31 mouse cellular contexts compared by ENCODE assay signal in genomic region chr1:122273579-122273978, GRCm38 (mm10).
DNase-seq lines count a peak whose midpoint lies in the region; ATAC-seq and TF ChIP-seq lines count a peak whose summit lies in the region.
"Had no signal": no experiment of that assay in that cellular context is flagged by ENCODE, and none has a peak within 500 bp of the region (broad histone marks: within the 10 kb centered on the region; RNA-seq: fewer than 3 reads in every experiment).

No protein-coding gene starts in this region.

- H3K4me2 ChIP-seq in midbrain, postnatal 0 days (ENCODE audit: low read depth, low read length, poor library complexity, severe bottlenecking), result no peak overlapping the region
- no peak overlapping the region for H3K4me2 ChIP-seq in midbrain, embryonic 15.5 days
- H3K4me2 ChIP-seq in forebrain, embryonic 15.5 days (replicated peaks), result no peak overlapping the region
- H3K4me2 ChIP-seq: embryonic facial prominence, embryonic 13.5 days; heart, embryonic 12.5 days; limb, embryonic 13.5 days; liver, embryonic 11.5 days; lung, embryonic 15.5 days; neural tube, embryonic 12.5 days had no signal

- no peaks in the 10 kb centered on the region for H3K36me3 ChIP-seq in midbrain, postnatal 0 days (ENCODE audit: insufficient read depth, low read length)
- H3K36me3 ChIP-seq in midbrain, embryonic 15.5 days (replicated peaks), result no peaks in the 10 kb centered on the region
- H3K36me3 ChIP-seq in forebrain, embryonic 15.5 days, result no peaks in the 10 kb centered on the region
- H3K36me3 ChIP-seq: embryonic facial prominence, embryonic 13.5 days; forebrain, embryonic 10.5 days; heart, embryonic 12.5 days; limb, embryonic 13.5 days; lung, embryonic 15.5 days; midbrain, embryonic 10.5 days; neural tube, embryonic 12.5 days had no signal

- no peak overlapping the region for H3K27ac ChIP-seq in midbrain, postnatal 0 days (ENCODE audit: low read depth, low read length)
- no peak overlapping the region for H3K27ac ChIP-seq in midbrain, embryonic 15.5 days
- no peak overlapping the region for H3K27ac ChIP-seq in cerebellum, adult 2 months (ENCODE audit: insufficient read depth, low read length)
- no peak overlapping the region for H3K27ac ChIP-seq in forebrain, embryonic 15.5 days (replicated peaks)
- H3K27ac ChIP-seq: embryonic facial prominence, embryonic 13.5 days; forebrain, embryonic 10.5 days; gastrocnemius, adult 2 months; heart, adult 2 months; limb, embryonic 13.5 days; lung, embryonic 15.5 days; midbrain, embryonic 10.5 days; neural tube, embryonic 12.5 days; stomach, postnatal 0 days had no signal

- no peak overlapping the region for H3K4me3 ChIP-seq in midbrain, postnatal 0 days (ENCODE audit: low read depth, low read length)
- no peak overlapping the region for H3K4me3 ChIP-seq in midbrain, embryonic 15.5 days
- no peak overlapping the region for H3K4me3 ChIP-seq in cerebellum, adult 2 months (replicated peaks; ENCODE audit: insufficient read depth, low read depth, low read length)
- H3K4me3 ChIP-seq in forebrain, embryonic 15.5 days, result no peak overlapping the region
- H3K4me3 ChIP-seq: embryonic facial prominence, embryonic 13.5 days; forebrain, embryonic 10.5 days; gastrocnemius, adult 2 months; heart, adult 2 months; heart, embryonic 12.5 days; limb, embryonic 13.5 days; lung, embryonic 15.5 days; midbrain, embryonic 10.5 days; myocyte; neural tube, embryonic 12.5 days had no signal

- H3K4me1 ChIP-seq in midbrain, postnatal 0 days (ENCODE audit: insufficient read depth, low read length), result no peaks in the 10 kb centered on the region
- no peaks in the 10 kb centered on the region for H3K4me1 ChIP-seq in midbrain, embryonic 15.5 days
- H3K4me1 ChIP-seq in cerebellum, adult 2 months (ENCODE audit: control insufficient read depth, insufficient read depth, low read length), result peaks cover 5% of the 10 kb centered on the region; the same call in 1 of the 2 replicates
- H3K4me1 ChIP-seq in forebrain, embryonic 15.5 days, result no peaks in the 10 kb centered on the region
- H3K4me1 ChIP-seq: embryonic facial prominence, embryonic 13.5 days; forebrain, embryonic 10.5 days; heart, embryonic 12.5 days; limb, embryonic 13.5 days; lung, embryonic 15.5 days; midbrain, embryonic 10.5 days; neural tube, embryonic 12.5 days had no signal

- WGBS in midbrain, postnatal 0 days, result 86% methylated on average over 2 of the region's 2 CpGs
- 92% methylated on average over 2 of the region's 2 CpGs for WGBS in midbrain, embryonic 15.5 days
- 3% methylated on average over 2 of the region's 2 CpGs for WGBS in cerebellum, adult 2 months
- 87% methylated on average over 2 of the region's 2 CpGs for WGBS in forebrain, embryonic 15.5 days

- TF ChIP-seq POLR2A in cerebellum, adult 2 months (IDR thresholded peaks at IDR 0.05; ENCODE audit: borderline replicate concordance, insufficient read depth, low read length), result no peak

- H3K27me3 ChIP-seq in midbrain, postnatal 0 days (ENCODE audit: insufficient read depth, low read length), result no peaks in the 10 kb centered on the region
- no peaks in the 10 kb centered on the region for H3K27me3 ChIP-seq in midbrain, embryonic 15.5 days (replicated peaks)
- no peaks in the 10 kb centered on the region for H3K27me3 ChIP-seq in cerebellum, adult 2 months (ENCODE audit: control insufficient read depth, insufficient read depth, low read length)
- H3K27me3 ChIP-seq in forebrain, embryonic 15.5 days, result no peaks in the 10 kb centered on the region
- H3K27me3 ChIP-seq: embryonic facial prominence, embryonic 13.5 days; heart, embryonic 12.5 days; limb, embryonic 13.5 days; lung, embryonic 15.5 days; neural tube, embryonic 12.5 days had no signal

- TF ChIP-seq CTCF in midbrain, postnatal 0 days (IDR thresholded peaks at IDR 0.05), result no peak
- TF ChIP-seq CTCF in cerebellum, adult 2 months (IDR thresholded peaks at IDR 0.05; ENCODE audit: borderline replicate concordance, insufficient read depth, low read depth, low read length), result no peak

- H3K9ac ChIP-seq in midbrain, postnatal 0 days (replicated peaks; ENCODE audit: low read length, poor library complexity, severe bottlenecking), result no peak overlapping the region
- H3K9ac ChIP-seq in midbrain, embryonic 15.5 days, result no peak overlapping the region
- no peak overlapping the region for H3K9ac ChIP-seq in forebrain, embryonic 15.5 days (replicated peaks)
- H3K9ac ChIP-seq: embryonic facial prominence, embryonic 13.5 days; heart, embryonic 12.5 days; limb, embryonic 13.5 days; lung, embryonic 15.5 days; neural tube, embryonic 12.5 days had no signal

- DNase-seq in midbrain, postnatal 0 days (ENCODE audit: low spot score), result peak; percentile 47
- peak; percentile 54 to 83 for DNase-seq in cerebellum, adult 2 months
- DNase-seq in cerebellum, postnatal 14 days, result peak; percentile 65 to 83
- no peak for DNase-seq in thymus, postnatal 10 days (ENCODE audit: low spot score in 2 of 2)
- DNase-seq: adrenal gland, postnatal 36 days; B cell, adult 2 months; embryo, embryonic 11 days; gastrocnemius, adult 2 months; gastrocnemius, postnatal 36 days; heart, adult 2 months; kidney, adult 8-10 months; kidney, postnatal 10 days; layer of hippocampus, adult 9-11 months; right cerebral cortex, postnatal 4 days; thymus, adult 2 months; thymus, postnatal 4 days had no signal

- ATAC-seq in midbrain, postnatal 0 days (ENCODE audit: low FRiP score), result no peak; the same call in 1 of the 2 replicates
- ATAC-seq in midbrain, embryonic 15.5 days (replicated peaks), result no peak
- ATAC-seq in forebrain, embryonic 15.5 days (replicated peaks), result no peak
- ATAC-seq: forebrain, embryonic 16.5 days; intestine, embryonic 16.5 days; midbrain, embryonic 16.5 days had no signal

- H3K9me3 ChIP-seq in midbrain, postnatal 0 days (ENCODE audit: low read length), result no peaks in the 10 kb centered on the region
- no peaks in the 10 kb centered on the region for H3K9me3 ChIP-seq in midbrain, embryonic 15.5 days
- H3K9me3 ChIP-seq in forebrain, embryonic 15.5 days, result no peaks in the 10 kb centered on the region
- H3K9me3 ChIP-seq: embryonic facial prominence, embryonic 13.5 days; forebrain, embryonic 10.5 days; heart, embryonic 12.5 days; limb, embryonic 13.5 days; lung, embryonic 15.5 days; midbrain, embryonic 10.5 days; neural tube, embryonic 12.5 days had no signal

Comparison
In these comparisons a context has a peak if more than half of its experiments do, and no peak if none do; other contexts are left out.
1. DNase-seq: peak in midbrain, postnatal 0 days (single experiment), cerebellum, adult 2 months (2 of 2) and cerebellum, postnatal 14 days (2 of 2); none in thymus, postnatal 10 days (0 of 2).